Mouse (Mus musculus) heart, embryonic 16.5 days (tissue): ENCODE results near the gene 2010300C02Rik. TPM values are rescaled to one million over a fixed set of nuclear protein-coding genes. Genes with fewer than 3 reads are reported as not detected.

Experiments
- ATAC-seq: fragments of 200-750 bp; cut with Nextera tagmentation; replicated peaks from 2 replicates; pipeline ENCODE4 v1.8.0; 2017; ENCODE audit warnings: moderate number of reproducible peaks; ENCODE audit not compliant: insufficient read depth, low FRiP score; ENCODE audit errors: extremely low read depth
- H3K27ac ChIP-seq: fragments of 300-500 bp; sonication (generic); 2 replicates; pipeline ENCODE4 v1.5.1; 2014; ENCODE audit warnings: mild to moderate bottlenecking, low read length, control low read depth, moderate library complexity
- H3K27me3 ChIP-seq: fragments of 300-500 bp; sonication (generic); 2 replicates; pipeline ENCODE4 v1.6.1; 2014; ENCODE audit warnings: low read length, mixed read lengths; ENCODE audit not compliant: control insufficient read depth, insufficient read depth
- H3K36me3 ChIP-seq: fragments of 300-500 bp; sonication (generic); 2 replicates; pipeline ENCODE4 v1.6.1; 2014; ENCODE audit not compliant: control insufficient read depth, insufficient read depth
- H3K4me1 ChIP-seq: fragments of 300-500 bp; sonication (generic); 2 replicates; pipeline ENCODE4 v1.6.1; 2014; ENCODE audit warnings: low read length, mixed read lengths; ENCODE audit not compliant: control insufficient read depth, insufficient read depth
- H3K4me2 ChIP-seq: fragments of 300-500 bp; sonication (generic); 2 replicates; pipeline ENCODE4 v1.6.1; 2014; ENCODE audit warnings: low read depth, mild to moderate bottlenecking, control low read depth, low read length
- H3K4me3 ChIP-seq: fragments of 300-500 bp; sonication (generic); 2 replicates; pipeline ENCODE4 v1.5.1; 2014; ENCODE audit warnings: mild to moderate bottlenecking, control low read depth, low read length
- H3K9ac ChIP-seq: fragments of 300-500 bp; sonication (generic); 2 replicates; pipeline ENCODE4 v1.6.1; 2014; ENCODE audit warnings: low read length, control low read depth
- H3K9me3 ChIP-seq: fragments of 300-500 bp; sonication (generic); replicated peaks from 2 replicates; pipeline ENCODE4 v1.6.1; 2016; ENCODE audit warnings: low read length; ENCODE audit not compliant: control insufficient read depth
- WGBS: fragments of 180-500 bp; shearing (Covaris S2); extraction: QIAGEN DNeasy Blood & Tissue Kit; methylation state at CpG from one replicate; pipeline ENCODE4 v1.1.7; 2014; 5-methylcytosine and 5-hydroxymethylcytosine counted together
- polyA plus RNA-seq: library from polyadenylated mRNA; unstranded; fragments of >200 nt; fragmentation: Nextera tagmentation; extraction: Ambion mirVana; gene quantifications from 2 replicates; pipeline ENCODE4 v1.2.1, GENCODE M21; 2015

Gene 2010300C02Rik
- polyA plus RNA-seq, 1 experiment from 2014 or later: 4.5 TPM

DNA sequence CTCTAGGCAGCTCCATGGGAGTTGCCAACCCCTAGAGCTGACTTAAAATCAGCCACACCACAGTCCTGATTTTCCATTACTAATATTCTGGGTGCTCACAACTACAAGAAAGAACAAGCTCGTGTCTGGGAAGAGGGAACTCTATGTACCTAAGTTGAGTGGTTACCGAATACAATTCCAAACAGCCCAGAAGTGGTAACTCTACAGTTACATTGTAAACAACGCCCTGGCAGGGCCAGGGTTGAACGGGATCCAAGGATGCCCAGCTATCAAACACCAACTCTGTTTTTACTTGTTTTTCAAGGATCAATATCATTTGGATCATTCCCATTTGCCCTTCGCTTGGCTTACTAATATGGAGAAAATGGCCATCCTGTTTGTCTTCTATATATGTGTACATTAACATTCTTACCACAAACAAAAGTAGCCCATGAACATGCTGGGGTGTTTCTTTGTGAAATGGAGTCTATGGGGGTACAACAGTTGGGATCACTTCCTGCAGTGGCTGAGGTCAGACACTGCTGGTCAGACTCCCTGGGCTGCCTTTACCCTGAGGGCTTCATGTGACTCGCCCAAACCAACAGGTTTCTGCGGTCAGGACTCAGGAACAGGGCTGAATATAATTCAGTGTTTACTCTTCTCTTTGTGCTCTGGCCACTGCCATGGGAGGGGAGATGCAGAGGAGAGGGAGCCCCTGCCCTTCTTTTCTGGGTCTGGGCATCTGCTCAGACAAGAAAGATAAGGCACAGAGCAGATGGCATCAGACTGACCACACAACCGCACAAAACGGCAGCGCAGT is 89.3 kb downstream of the 2010300C02Rik start:
- Histone ChIP-seq H3K9me3 (no peaks in the 10 kb centered on the region), H3K4me2 (no peak overlapping the region), H3K27ac (no peak overlapping the region), H3K4me3 (no peak overlapping the region), H3K4me1 (no peaks in the 10 kb centered on the region), H3K27me3 (no peaks in the 10 kb centered on the region), H3K36me3 (no peaks in the 10 kb centered on the region), H3K9ac (no peak overlapping the region)
- ATAC-seq: no peak
- 78% methylated on average over 10 of the region's 10 CpGs for WGBS

DNA sequence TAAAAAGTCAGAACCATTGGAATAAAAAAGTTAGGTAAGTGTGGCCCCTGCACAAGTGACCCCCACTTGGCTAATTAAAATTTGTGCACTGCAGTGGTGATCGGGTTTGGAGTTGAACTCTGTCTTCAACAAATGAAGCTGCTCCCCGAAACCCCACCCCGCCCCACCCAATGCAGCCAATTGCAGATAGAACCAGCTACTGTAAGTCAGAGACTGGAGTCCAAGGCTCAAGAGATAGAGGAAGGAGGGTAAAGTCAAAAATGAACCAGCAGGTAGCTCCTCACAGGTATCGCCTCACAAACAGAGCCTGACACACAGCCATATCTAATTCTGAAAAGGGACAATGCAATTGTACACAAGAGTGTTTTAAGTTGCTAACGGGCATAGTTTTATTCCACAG is 90.0 kb downstream of the 2010300C02Rik start:
- ATAC-seq: no peak
- H3K4me1 ChIP-seq: no peaks in the 10 kb centered on the region
- H3K4me3 ChIP-seq: no peak overlapping the region
- no peaks in the 10 kb centered on the region for H3K9me3 ChIP-seq
- no peak overlapping the region for H3K27ac ChIP-seq
- no peaks in the 10 kb centered on the region for H3K36me3 ChIP-seq
- no peaks in the 10 kb centered on the region for H3K27me3 ChIP-seq
- no peak overlapping the region for H3K9ac ChIP-seq
- H3K4me2 ChIP-seq: no peak overlapping the region
- 84% methylated on average over 5 of the region's 5 CpGs for WGBS

DNA sequence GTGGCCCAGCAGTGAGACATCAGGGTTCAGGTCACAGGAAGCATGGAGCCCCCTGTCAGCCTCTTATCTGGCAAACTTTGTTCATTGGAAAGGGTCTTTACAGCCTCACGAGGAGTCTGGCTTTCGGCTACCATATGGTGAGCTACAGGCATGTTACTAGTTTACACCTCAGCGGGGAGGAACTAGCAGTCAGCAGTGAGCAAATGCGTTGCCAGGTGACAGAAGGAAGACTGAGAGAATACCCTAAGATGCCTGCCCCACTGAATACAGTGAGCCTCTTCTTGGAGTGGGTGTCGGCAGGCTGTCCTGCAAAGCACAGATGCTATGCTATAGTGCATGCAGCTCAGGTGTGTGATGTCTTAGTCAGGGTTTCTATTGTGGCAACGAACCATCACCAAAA is 91.1 kb downstream of the 2010300C02Rik start:
- WGBS: 51% methylated on average over 6 of the region's 6 CpGs
- no peak overlapping the region for H3K27ac ChIP-seq
- H3K36me3 ChIP-seq: no peaks in the 10 kb centered on the region
- H3K4me2 ChIP-seq: no peak overlapping the region
- no peaks in the 10 kb centered on the region for H3K4me1 ChIP-seq
- no peaks in the 10 kb centered on the region for H3K9me3 ChIP-seq
- no peak for ATAC-seq
- no peaks in the 10 kb centered on the region for H3K27me3 ChIP-seq
- no peak overlapping the region for H3K4me3 ChIP-seq
- no peak overlapping the region for H3K9ac ChIP-seq

- H3K9me3 ChIP-seq: no peaks in the 10 kb centered on the region
- no peaks in the 10 kb centered on the region for H3K4me1 ChIP-seq
- ATAC-seq: no peak
- no peaks in the 10 kb centered on the region for H3K36me3 ChIP-seq
- no peak overlapping the region for H3K4me2 ChIP-seq
- 89% methylated on average over 17 of the region's 17 CpGs for WGBS
- no peak overlapping the region for H3K9ac ChIP-seq
- H3K27ac ChIP-seq: no peak overlapping the region
- no peaks in the 10 kb centered on the region for H3K27me3 ChIP-seq
- no peak overlapping the region for H3K4me3 ChIP-seq
These were observed 95.7 kb downstream of the 2010300C02Rik start for GRCm38 (mm10) chr1:37624185-37624584.

DNA sequence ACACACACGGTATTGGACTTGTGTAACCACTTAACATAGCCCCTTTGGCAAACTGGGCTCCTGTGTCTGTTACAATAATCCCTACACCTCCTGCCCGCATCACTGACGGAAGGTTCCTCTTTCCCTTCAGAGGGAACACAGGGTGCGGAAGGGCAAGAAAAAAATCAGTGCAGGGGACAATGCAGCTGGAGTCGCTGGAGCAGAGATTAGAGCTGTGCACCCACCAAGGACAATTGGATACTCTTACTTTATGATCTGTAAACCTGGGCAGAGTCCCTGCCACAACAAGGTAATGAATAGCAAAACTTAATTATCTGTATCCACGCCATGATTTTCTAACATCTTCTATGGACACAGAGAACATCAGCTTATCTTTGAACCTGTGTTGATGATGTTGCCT is 97.8 kb downstream of the 2010300C02Rik start:
- Histone ChIP-seq H3K4me3 (no peak overlapping the region), H3K36me3 (no peaks in the 10 kb centered on the region), H3K27ac (no peak overlapping the region), H3K4me1 (no peaks in the 10 kb centered on the region), H3K9ac (no peak overlapping the region), H3K4me2 (no peak overlapping the region), H3K27me3 (no peaks in the 10 kb centered on the region), H3K9me3 (no peaks in the 10 kb centered on the region)
- no peak for ATAC-seq
- WGBS: 79% methylated on average over 6 of the region's 6 CpGs

GRCm38 (mm10) chr1:37619542-37619941 is 100.3 kb downstream of the 2010300C02Rik start:
- no peak for ATAC-seq
- H3K9me3 ChIP-seq: no peaks in the 10 kb centered on the region

DNA sequence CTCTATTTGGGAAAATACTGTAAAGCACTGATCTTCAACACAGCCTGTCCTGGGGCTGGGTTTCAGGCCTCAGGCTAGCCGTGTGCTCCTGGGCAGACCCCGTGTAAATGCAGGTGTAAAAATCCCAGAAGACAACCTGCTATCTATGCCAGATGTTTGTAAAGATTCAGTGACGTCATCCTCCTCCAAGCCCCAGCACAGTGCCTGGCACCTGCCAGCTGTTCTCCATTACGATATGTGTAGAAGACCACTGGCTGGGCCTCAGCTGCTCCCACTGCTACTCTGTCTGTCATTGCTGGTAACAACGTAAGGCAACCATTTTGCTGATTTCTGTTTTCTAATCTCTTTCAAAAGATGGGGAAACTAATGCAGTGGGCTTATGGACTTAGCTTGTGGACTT is 102.8 kb downstream of the 2010300C02Rik start:
- no peak; the same call in 1 of the 2 replicates for ATAC-seq
- Histone ChIP-seq H3K27ac (no peak overlapping the region), H3K36me3 (no peaks in the 10 kb centered on the region), H3K4me1 (peaks cover 14% of the 10 kb centered on the region), H3K9ac (no peak overlapping the region), H3K9me3 (no peaks in the 10 kb centered on the region), H3K4me2 (no peak overlapping the region), H3K27me3 (no peaks in the 10 kb centered on the region), H3K4me3 (no peak overlapping the region)
- WGBS: 67% methylated on average over 5 of the region's 5 CpGs

More at GRCm38 (mm10) chr1:37619542-37619941, 100.3 kb downstream of the 2010300C02Rik start:
- H3K9ac ChIP-seq: no peak overlapping the region
- WGBS: 52% methylated on average over 1 of the region's 1 CpGs
- no peak overlapping the region for H3K4me3 ChIP-seq
- H3K27ac ChIP-seq: no peak overlapping the region
- H3K27me3 ChIP-seq: no peaks in the 10 kb centered on the region
- H3K4me1 ChIP-seq: peaks cover 11% of the 10 kb centered on the region
- no peak overlapping the region for H3K4me2 ChIP-seq
- no peaks in the 10 kb centered on the region for H3K36me3 ChIP-seq

GRCm38 (mm10) chr1:37616569-37616968 is 103.3 kb downstream of the 2010300C02Rik start:
- Histone ChIP-seq H3K9me3 (no peaks in the 10 kb centered on the region), H3K9ac (no peak overlapping the region), H3K4me2 (no peak overlapping the region), H3K27ac (no peak overlapping the region), H3K4me1 (peaks cover 14% of the 10 kb centered on the region), H3K27me3 (no peaks in the 10 kb centered on the region), H3K36me3 (no peaks in the 10 kb centered on the region), H3K4me3 (no peak overlapping the region)
- peak; percentile 45 for ATAC-seq
- WGBS: 34% methylated on average over 4 of the region's 4 CpGs

- no peak for ATAC-seq
- Histone ChIP-seq H3K36me3 (no peaks in the 10 kb centered on the region), H3K27me3 (no peaks in the 10 kb centered on the region), H3K9me3 (no peaks in the 10 kb centered on the region), H3K9ac (no peak overlapping the region), H3K4me1 (peaks cover 14% of the 10 kb centered on the region), H3K4me3 (no peak overlapping the region), H3K27ac (peak overlapping the region; percentile 1; the same call in 1 of the 2 replicates), H3K4me2 (peak overlapping the region; percentile 44; the same call in 1 of the 2 replicates)
- WGBS: 66% methylated on average over 12 of the region's 12 CpGs
These were observed 104.4 kb downstream of the 2010300C02Rik start for GRCm38 (mm10) chr1:37615290-37616040.
